Comparison of ENCODE assay signal across 16 mouse cellular contexts in genomic region chr9:48532730-48533129, GRCm38 (mm10). TPM values are rescaled to one million over a fixed set of nuclear protein-coding genes. Genes with fewer than 3 reads are reported as not detected.
DNase-seq lines count a peak whose midpoint lies in the region; ATAC-seq and TF ChIP-seq lines count a peak whose summit lies in the region.
"Had no signal": no experiment of that assay in that cellular context is flagged by ENCODE, and none has a peak within 500 bp of the region (broad histone marks: within the 10 kb centered on the region; RNA-seq: fewer than 3 reads in every experiment).

No protein-coding gene starts in this region.

- WGBS in small intestine, adult 2 months: 75% methylated on average over 2 of the region's 2 CpGs
- WGBS in midbrain, embryonic 10.5 days: 87% methylated on average over 2 of the region's 2 CpGs

- H3K9me3 ChIP-seq in midbrain, embryonic 10.5 days (replicated peaks): no peaks in the 10 kb centered on the region
- H3K9me3 ChIP-seq: limb, embryonic 10.5 days; liver, embryonic 15.5 days; midbrain, embryonic 12.5 days had no signal

- no peak for TF ChIP-seq CTCF in small intestine, adult 2 months (IDR thresholded peaks at IDR 0.05; ENCODE audit: extremely low read depth, insufficient read length, insufficient replicate concordance, low read depth, low read length)

- H3K27ac ChIP-seq in small intestine, adult 2 months (ENCODE audit: insufficient read depth, low read depth, low read length): 0 out of 2 replicates have a peak overlapping the region, but pooled peaks have one; percentile 23
- no peak overlapping the region for H3K27ac ChIP-seq in midbrain, embryonic 10.5 days (replicated peaks)
- H3K27ac ChIP-seq: limb, embryonic 10.5 days; liver, embryonic 15.5 days; midbrain, embryonic 12.5 days had no signal

- H3K36me3 ChIP-seq in small intestine, adult 2 months (ENCODE audit: control insufficient read depth, insufficient read depth, low read length): no peaks in the 10 kb centered on the region
- H3K36me3 ChIP-seq in midbrain, embryonic 10.5 days: no peaks in the 10 kb centered on the region
- H3K36me3 ChIP-seq: limb, embryonic 10.5 days; liver, embryonic 15.5 days; midbrain, embryonic 12.5 days had no signal

- no peak for TF ChIP-seq POLR2A in small intestine, adult 2 months (IDR thresholded peaks at IDR 0.05; ENCODE audit: low read depth, low read length)

- H3K27me3 ChIP-seq in small intestine, adult 2 months (ENCODE audit: control insufficient read depth, insufficient read depth, low read length): no peaks in the 10 kb centered on the region; the same call in 1 of the 2 replicates
- H3K27me3 ChIP-seq in midbrain, embryonic 10.5 days (ENCODE audit: low read depth, poor library complexity, severe bottlenecking): peaks cover 14% of the 10 kb centered on the region

- H3K4me1 ChIP-seq in small intestine, adult 2 months (ENCODE audit: control insufficient read depth, insufficient read depth, insufficient read length, low read length): no peaks in the 10 kb centered on the region
- H3K4me1 ChIP-seq in midbrain, embryonic 10.5 days: no peaks in the 10 kb centered on the region
- H3K4me1 ChIP-seq: liver, embryonic 15.5 days; midbrain, embryonic 12.5 days had no signal

- peak; percentile 7 for DNase-seq in lung, postnatal 10 days
- no peak for DNase-seq in lung, adult 18-20 months
- peak; percentile 78 for DNase-seq in MEL-GATA-1-ER (ENCODE audit: extremely low read depth, low read depth)
- DNase-seq in midbrain, embryonic 10.5 days (ENCODE audit: low spot score): no peak
- no peak for DNase-seq in left cerebral cortex, adult 8-10 months (ENCODE audit: low spot score in 2 of 2)
- DNase-seq: adrenal gland, adult 2 months; cerebellum, adult 9-10 months; heart, postnatal 10 days; kidney, adult 2 months; thymus, postnatal 14 days had no signal

- peak; percentile 36 for ATAC-seq in inflammation-experienced regulatory T-cells, adult 6 months
- ATAC-seq: hindbrain, embryonic 16.5 days had no signal

- no peak overlapping the region for H3K4me3 ChIP-seq in small intestine, adult 2 months (ENCODE audit: low read depth, low read length)
- no peak overlapping the region for H3K4me3 ChIP-seq in midbrain, embryonic 10.5 days
- H3K4me3 ChIP-seq: limb, embryonic 10.5 days; liver, embryonic 15.5 days; midbrain, embryonic 12.5 days had no signal

RNA-seq across cellular contexts. Expression of gene Gm5617, which starts 37.5 kb away (rescaled TPM):
- 10 to 100 TPM; 20.5 to 31.8 (median 22.9) TPM for polyA plus RNA-seq in inflammation-experienced regulatory T-cells, adult 6 months (2017; shearing (Covaris generic))
- 38.3 and 68.0 TPM in 2 replicates for polyA plus RNA-seq in small intestine, adult 2 months (2012; rRNA removed)
- 34.1 and 36.7 TPM in 2 replicates for polyA plus RNA-seq in midbrain, embryonic 10.5 days (2016; fragmentation: Nextera tagmentation; extraction: Ambion mirVana)
- 10 to 100 TPM in 2 of 4 experiments, 1 to 10 TPM in 2; 7.9 to 14.0 (median 10.8) TPM for total RNA-seq in left cerebral cortex, adult 8-10 months (2022)

RNA-seq across cellular contexts. Expression of gene Rbm7, which starts 37.6 kb away (rescaled TPM):
- 100 to 1,000 TPM; 131 to 144 (median 138) TPM for polyA plus RNA-seq in inflammation-experienced regulatory T-cells, adult 6 months (2017; shearing (Covaris generic))
- polyA plus RNA-seq in small intestine, adult 2 months (2012; rRNA removed): 10.0 and 10.4 TPM in 2 replicates
- 106 and 112 TPM in 2 replicates for polyA plus RNA-seq in midbrain, embryonic 10.5 days (2016; fragmentation: Nextera tagmentation; extraction: Ambion mirVana)
- total RNA-seq in left cerebral cortex, adult 8-10 months (2022): 10 to 100 TPM; 36.4 to 40.3 (median 37.3) TPM

RNA-seq across cellular contexts. Expression of gene Rexo2, which starts 52.3 kb away (rescaled TPM):
- 100 to 1,000 TPM; 140 to 206 (median 176) TPM for polyA plus RNA-seq in inflammation-experienced regulatory T-cells, adult 6 months (2017; shearing (Covaris generic))
- 18.0 and 26.4 TPM in 2 replicates for polyA plus RNA-seq in small intestine, adult 2 months (2012; rRNA removed)
- polyA plus RNA-seq in midbrain, embryonic 10.5 days (2016; fragmentation: Nextera tagmentation; extraction: Ambion mirVana): 95.2 and 110 TPM in 2 replicates
- total RNA-seq in left cerebral cortex, adult 8-10 months (2022): 10 to 100 TPM; 86.2 to 97.6 (median 91.0) TPM

Comparison
In these comparisons a context has a peak if more than half of its experiments do, and no peak if none do; other contexts are left out.
1. DNase-seq: peak in lung, postnatal 10 days (single experiment) and MEL-GATA-1-ER (single experiment); none in lung, adult 18-20 months (0 of 2), midbrain, embryonic 10.5 days (single experiment) and left cerebral cortex, adult 8-10 months (0 of 2).